Mouse (Mus musculus) liver, adult 2 months (tissue): ENCODE measurements at regions not wholly inside any gene's neighbourhood (a gene's known extent, or its start where the extent isn't known, plus 50 kb on each side); places are given as distances from the start of the nearest gene placed in this dataset.

ENCODE experiments used
- CTCF ChIP-seq: fragments of 200-500 bp; IDR thresholded peaks from 2 replicates; pipeline ENCODE4 v1.5.1; 2011; ENCODE audit warnings: low read depth, low read length, control low read depth
- POLR2A ChIP-seq: fragments of 200-500 bp; IDR thresholded peaks from 2 replicates; pipeline ENCODE4 v1.6.1; 2011; ENCODE audit warnings: low read length, control low read depth; ENCODE audit not compliant: insufficient read depth; ENCODE audit errors: extremely low read depth

DNA sequence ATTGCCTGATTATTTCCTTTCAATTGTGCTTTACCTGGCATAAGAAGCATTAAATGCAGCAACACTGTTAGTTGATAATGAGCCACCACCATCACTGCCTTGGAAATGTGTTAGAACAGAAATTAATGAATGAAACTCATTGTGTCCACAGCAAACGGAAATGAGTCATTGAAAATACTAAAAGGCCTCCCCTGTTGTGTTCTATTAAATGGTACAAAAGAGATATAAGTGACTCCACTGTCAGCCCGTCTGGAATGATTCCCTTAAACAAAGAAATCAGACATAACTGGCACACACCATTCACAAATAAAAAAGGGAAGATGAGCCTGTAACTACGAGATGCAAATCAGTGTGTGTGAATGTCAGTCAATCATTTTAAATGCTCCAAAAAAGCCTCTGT, 764.8 kb upstream of the Jmjd1c start:
- TF ChIP-seq CTCF (no peak), POLR2A (no peak)
